Mouse (Mus musculus): ENCODE data around the gene Dnajc4. TPM values are rescaled to one million over a fixed set of nuclear protein-coding genes. Genes with fewer than 3 reads are reported as not detected.

Gene Dnajc4
- polyA plus RNA-seq, 1 experiment from 2014 or later = 26.3 TPM

- peaks cover 28% of the 10 kb centered on the region for H3K36me3 ChIP-seq (ENCODE audit: control insufficient read depth, insufficient read depth, low read length)
- H3K9ac ChIP-seq (ENCODE audit: low read depth, low read length) = peak within 1 kb of the TSS; percentile 64; the same call in 1 of the 2 replicates
- H3K9me3 ChIP-seq (replicated peaks; ENCODE audit: control insufficient read depth, low read length) = no peaks in the 10 kb centered on the region
- 55% methylated on average over 5 of the region's 5 CpGs for WGBS (ENCODE audit: insufficient replicate concordance)
- peak within 1 kb of the TSS; percentile 37; the same call in 1 of the 2 replicates for H3K4me2 ChIP-seq
- H3K4me1 ChIP-seq (ENCODE audit: control insufficient read depth, insufficient read depth, low read length) = peaks cover 16% of the 10 kb centered on the region
- ATAC-seq (replicated peaks; ENCODE audit: insufficient number of reproducible peaks, low FRiP score, low TSS enrichment) = peak; percentile 37
- peak within 1 kb of the TSS; percentile 66 for H3K27ac ChIP-seq (ENCODE audit: low read depth, low read length)
- no peaks in the 10 kb centered on the region for H3K27me3 ChIP-seq (ENCODE audit: control insufficient read depth, insufficient read depth, low read length)
- peak within 1 kb of the TSS; percentile 21; the same call in 1 of the 2 replicates for H3K4me3 ChIP-seq (ENCODE audit: low read depth, low read length)
Measured at GRCm38 (mm10) chr19:7019191-7019590, 26.8 kb upstream of the Dnajc4 start, which contains the start of gene Fermt3. Gene Fermt3 (minus strand): TSS chr19:7019469.

GRCm38 (mm10) chr19:7018546-7018945 is 26.2 kb upstream of the Dnajc4 start:
- Histone ChIP-seq H3K9me3 (replicated peaks; ENCODE audit: control insufficient read depth, low read length) (no peaks in the 10 kb centered on the region), H3K4me2 (peak overlapping the region; percentile 37; the same call in 1 of the 2 replicates), H3K27ac (ENCODE audit: low read depth, low read length) (peak overlapping the region; percentile 66), H3K4me3 (ENCODE audit: low read depth, low read length) (no peak overlapping the region; the same call in 1 of the 2 replicates), H3K4me1 (ENCODE audit: control insufficient read depth, insufficient read depth, low read length) (peaks cover 16% of the 10 kb centered on the region), H3K36me3 (ENCODE audit: control insufficient read depth, insufficient read depth, low read length) (peaks cover 26% of the 10 kb centered on the region), H3K9ac (ENCODE audit: low read depth, low read length) (peak overlapping the region; percentile 64; the same call in 1 of the 2 replicates), H3K27me3 (ENCODE audit: control insufficient read depth, insufficient read depth, low read length) (no peaks in the 10 kb centered on the region)
- ATAC-seq (replicated peaks; ENCODE audit: insufficient number of reproducible peaks, low FRiP score, low TSS enrichment) = no peak
- WGBS (ENCODE audit: insufficient replicate concordance) = 85% methylated on average over 11 of the region's 11 CpGs

- Histone ChIP-seq H3K9ac (ENCODE audit: low read depth, low read length) (peak overlapping the region; percentile 64), H3K9me3 (replicated peaks; ENCODE audit: control insufficient read depth, low read length) (no peaks in the 10 kb centered on the region), H3K27ac (ENCODE audit: low read depth, low read length) (peak overlapping the region; percentile 66), H3K36me3 (ENCODE audit: control insufficient read depth, insufficient read depth, low read length) (peaks cover 26% of the 10 kb centered on the region), H3K27me3 (ENCODE audit: control insufficient read depth, insufficient read depth, low read length) (no peaks in the 10 kb centered on the region), H3K4me3 (ENCODE audit: low read depth, low read length) (no peak overlapping the region), H3K4me2 (peak overlapping the region; percentile 37; the same call in 1 of the 2 replicates), H3K4me1 (ENCODE audit: control insufficient read depth, insufficient read depth, low read length) (peaks cover 16% of the 10 kb centered on the region)
- 57% methylated on average over 12 of the region's 12 CpGs for WGBS (ENCODE audit: insufficient replicate concordance)
- ATAC-seq (replicated peaks; ENCODE audit: insufficient number of reproducible peaks, low FRiP score, low TSS enrichment) = no peak
Measured at GRCm38 (mm10) chr19:7017541-7018457, 25.4 kb upstream of the Dnajc4 start.

- no peaks in the 10 kb centered on the region for H3K9me3 ChIP-seq (replicated peaks; ENCODE audit: control insufficient read depth, low read length)
- H3K4me3 ChIP-seq (ENCODE audit: low read depth, low read length) = no peak overlapping the region
- no peak overlapping the region for H3K27ac ChIP-seq (ENCODE audit: low read depth, low read length)
- 84% methylated on average over 20 of the region's 20 CpGs for WGBS (ENCODE audit: insufficient replicate concordance)
- peaks cover 5% of the 10 kb centered on the region for H3K36me3 ChIP-seq (ENCODE audit: control insufficient read depth, insufficient read depth, low read length)
- no peak overlapping the region for H3K4me2 ChIP-seq
- H3K27me3 ChIP-seq (ENCODE audit: control insufficient read depth, insufficient read depth, low read length) = no peaks in the 10 kb centered on the region
- ATAC-seq (replicated peaks; ENCODE audit: insufficient number of reproducible peaks, low FRiP score, low TSS enrichment) = no peak
- H3K4me1 ChIP-seq (ENCODE audit: control insufficient read depth, insufficient read depth, low read length) = peaks cover 16% of the 10 kb centered on the region
- no peak overlapping the region for H3K9ac ChIP-seq (ENCODE audit: low read depth, low read length)
Measured at GRCm38 (mm10) chr19:7014481-7015135, 22.2 kb upstream of the Dnajc4 start.

- 89% methylated on average over 9 of the region's 9 CpGs for WGBS (ENCODE audit: insufficient replicate concordance)
- no peaks in the 10 kb centered on the region for H3K27me3 ChIP-seq (ENCODE audit: control insufficient read depth, insufficient read depth, low read length)
Measured at GRCm38 (mm10) chr19:7013984-7014383, 21.6 kb upstream of the Dnajc4 start.

GRCm38 (mm10) chr19:7012426-7012825 is 20.1 kb upstream of the Dnajc4 start:
- no peaks in the 10 kb centered on the region for H3K4me1 ChIP-seq (ENCODE audit: control insufficient read depth, insufficient read depth, low read length)
- no peak overlapping the region for H3K27ac ChIP-seq (ENCODE audit: low read depth, low read length)
- no peaks in the 10 kb centered on the region for H3K27me3 ChIP-seq (ENCODE audit: control insufficient read depth, insufficient read depth, low read length)
- H3K4me3 ChIP-seq (ENCODE audit: low read depth, low read length) = no peak overlapping the region
- no peak overlapping the region for H3K9ac ChIP-seq (ENCODE audit: low read depth, low read length)
- no peak for ATAC-seq (replicated peaks; ENCODE audit: insufficient number of reproducible peaks, low FRiP score, low TSS enrichment)
- no peak overlapping the region for H3K4me2 ChIP-seq
- H3K9me3 ChIP-seq (replicated peaks; ENCODE audit: control insufficient read depth, low read length) = no peaks in the 10 kb centered on the region
- H3K36me3 ChIP-seq (ENCODE audit: control insufficient read depth, insufficient read depth, low read length) = no peaks in the 10 kb centered on the region
- WGBS (ENCODE audit: insufficient replicate concordance) = 82% methylated on average over 4 of the region's 4 CpGs

More at GRCm38 (mm10) chr19:7013984-7014383, 21.6 kb upstream of the Dnajc4 start:
- no peaks in the 10 kb centered on the region for H3K9me3 ChIP-seq (replicated peaks; ENCODE audit: control insufficient read depth, low read length)
- no peak overlapping the region for H3K27ac ChIP-seq (ENCODE audit: low read depth, low read length)
- no peak overlapping the region for H3K9ac ChIP-seq (ENCODE audit: low read depth, low read length)
- ATAC-seq (replicated peaks; ENCODE audit: insufficient number of reproducible peaks, low FRiP score, low TSS enrichment) = no peak
- no peak overlapping the region for H3K4me2 ChIP-seq
- peaks cover 3% of the 10 kb centered on the region for H3K36me3 ChIP-seq (ENCODE audit: control insufficient read depth, insufficient read depth, low read length)
- H3K4me1 ChIP-seq (ENCODE audit: control insufficient read depth, insufficient read depth, low read length) = peaks cover 12% of the 10 kb centered on the region
- H3K4me3 ChIP-seq (ENCODE audit: low read depth, low read length) = no peak overlapping the region

- H3K9me3 ChIP-seq (replicated peaks; ENCODE audit: control insufficient read depth, low read length) = no peaks in the 10 kb centered on the region
- ATAC-seq (replicated peaks; ENCODE audit: insufficient number of reproducible peaks, low FRiP score, low TSS enrichment) = no peak
- no peak overlapping the region for H3K9ac ChIP-seq (ENCODE audit: low read depth, low read length)
Measured at GRCm38 (mm10) chr19:7006892-7007593, 14.7 kb upstream of the Dnajc4 start.

More at GRCm38 (mm10) chr19:7006892-7007593, 14.7 kb upstream of the Dnajc4 start:
- no peaks in the 10 kb centered on the region for H3K27me3 ChIP-seq (ENCODE audit: control insufficient read depth, insufficient read depth, low read length)
- no peaks in the 10 kb centered on the region for H3K36me3 ChIP-seq (ENCODE audit: control insufficient read depth, insufficient read depth, low read length)
- no peak overlapping the region for H3K4me2 ChIP-seq
- no peaks in the 10 kb centered on the region for H3K4me1 ChIP-seq (ENCODE audit: control insufficient read depth, insufficient read depth, low read length)
- no peak overlapping the region for H3K27ac ChIP-seq (ENCODE audit: low read depth, low read length)
- WGBS (ENCODE audit: insufficient replicate concordance) = 77% methylated on average over 9 of the region's 9 CpGs
- H3K4me3 ChIP-seq (ENCODE audit: low read depth, low read length) = no peak overlapping the region
